In genomic region chr17:47841931-47842623, GRCm38 (mm10) we compare ENCODE assay signal across 8 mouse cellular contexts. TPM values are rescaled to one million over a fixed set of nuclear protein-coding genes. Genes with fewer than 3 reads are reported as not detected.
DNase-seq lines count a peak whose midpoint lies in the region; ATAC-seq lines count a peak whose summit lies in the region.

No protein-coding gene starts in this region.

- no peak overlapping the region for H3K4me2 ChIP-seq in neural tube, embryonic 11.5 days (ENCODE audit: low read depth)
- no peak overlapping the region for H3K4me2 ChIP-seq in neural tube, embryonic 15.5 days
- H3K4me2 ChIP-seq in heart, embryonic 14.5 days (ENCODE audit: low read length) = peak overlapping the region; percentile 6; the same call in 1 of the 2 replicates
- H3K4me2 ChIP-seq in liver, embryonic 13.5 days = no peak overlapping the region
- no peak overlapping the region for H3K4me2 ChIP-seq in stomach, embryonic 14.5 days (replicated peaks; ENCODE audit: low read depth, low read length)

- no peaks in the 10 kb centered on the region for H3K4me1 ChIP-seq in neural tube, embryonic 11.5 days (ENCODE audit: control insufficient read depth, insufficient read depth, low read length)
- no peaks in the 10 kb centered on the region for H3K4me1 ChIP-seq in neural tube, embryonic 15.5 days
- H3K4me1 ChIP-seq in heart, embryonic 14.5 days (ENCODE audit: control insufficient read depth in 2 of 2, insufficient read depth in 2 of 2, low read length in 2 of 2) = peaks cover 6 to 18% of the 10 kb centered on the region in 2 experiments; a peak in 3 of 4 replicates
- H3K4me1 ChIP-seq in liver, embryonic 13.5 days (replicated peaks) = peaks cover 6% of the 10 kb centered on the region; the same call in 1 of the 2 replicates
- H3K4me1 ChIP-seq in stomach, embryonic 14.5 days (ENCODE audit: control insufficient read depth, insufficient read depth, low read length) = peaks cover 7% of the 10 kb centered on the region; the same call in 1 of the 2 replicates

- no peaks in the 10 kb centered on the region for H3K36me3 ChIP-seq in neural tube, embryonic 11.5 days (ENCODE audit: control insufficient read depth, insufficient read depth, low read length)
- no peaks in the 10 kb centered on the region for H3K36me3 ChIP-seq in neural tube, embryonic 15.5 days
- H3K36me3 ChIP-seq in heart, embryonic 14.5 days (ENCODE audit: control insufficient read depth, insufficient read depth, low read length) = no peaks in the 10 kb centered on the region
- H3K36me3 ChIP-seq in liver, embryonic 13.5 days = no peaks in the 10 kb centered on the region
- H3K36me3 ChIP-seq in stomach, embryonic 14.5 days (ENCODE audit: control insufficient read depth, insufficient read depth, low read length) = no peaks in the 10 kb centered on the region

- H3K27me3 ChIP-seq in neural tube, embryonic 11.5 days (ENCODE audit: control insufficient read depth, insufficient read depth, low read length) = no peaks in the 10 kb centered on the region
- H3K27me3 ChIP-seq in neural tube, embryonic 15.5 days (replicated peaks) = no peaks in the 10 kb centered on the region
- H3K27me3 ChIP-seq in heart, embryonic 14.5 days (ENCODE audit: control insufficient read depth, insufficient read depth, low read length) = no peaks in the 10 kb centered on the region
- 0 out of 2 replicates have a peak, but pooled peaks cover 3% of the 10 kb centered on the region for H3K27me3 ChIP-seq in liver, embryonic 13.5 days
- H3K27me3 ChIP-seq in stomach, embryonic 14.5 days (ENCODE audit: control insufficient read depth, insufficient read depth, low read length) = no peaks in the 10 kb centered on the region

- H3K9ac ChIP-seq in neural tube, embryonic 11.5 days (ENCODE audit: low read length) = no peak overlapping the region
- H3K9ac ChIP-seq in neural tube, embryonic 15.5 days (replicated peaks) = no peak overlapping the region
- no peak overlapping the region for H3K9ac ChIP-seq in heart, embryonic 14.5 days (ENCODE audit: low read length)
- H3K9ac ChIP-seq in liver, embryonic 13.5 days = no peak overlapping the region
- no peak overlapping the region for H3K9ac ChIP-seq in stomach, embryonic 14.5 days (replicated peaks; ENCODE audit: low read depth, low read length)

- 79% methylated on average over 19 of the region's 19 CpGs for WGBS in neural tube, embryonic 11.5 days
- 72% methylated on average over 19 of the region's 19 CpGs for WGBS in neural tube, embryonic 15.5 days
- WGBS in heart, embryonic 14.5 days = 60% methylated on average over 19 of the region's 19 CpGs
- WGBS in liver, embryonic 13.5 days (ENCODE audit: insufficient replicate concordance) = 35% methylated on average over 19 of the region's 19 CpGs
- 59% methylated on average over 19 of the region's 19 CpGs for WGBS in stomach, embryonic 14.5 days

- peak; percentile 31 for DNase-seq in neural tube, embryonic 11.5 days (ENCODE audit: low spot score)
- peak; percentile 89 for DNase-seq in cerebellum, postnatal 10 days
- no peak for DNase-seq in liver, embryonic 13.5 days
- no peak for DNase-seq in thymus, adult 18-20 months
- DNase-seq in thymus, postnatal 4 days = no peak

- H3K9me3 ChIP-seq in neural tube, embryonic 11.5 days (ENCODE audit: control insufficient read depth, low read length) = no peaks in the 10 kb centered on the region
- H3K9me3 ChIP-seq in neural tube, embryonic 15.5 days (replicated peaks) = no peaks in the 10 kb centered on the region
- peaks cover 3% of the 10 kb centered on the region for H3K9me3 ChIP-seq in heart, embryonic 14.5 days (ENCODE audit: control insufficient read depth, low read length)
- peaks cover 3% of the 10 kb centered on the region; the same call in 1 of the 2 replicates for H3K9me3 ChIP-seq in liver, embryonic 13.5 days (replicated peaks)
- H3K9me3 ChIP-seq in stomach, embryonic 14.5 days (ENCODE audit: control insufficient read depth, low read depth, low read length) = no peaks in the 10 kb centered on the region

- ATAC-seq in neural tube, embryonic 11.5 days (ENCODE audit: insufficient read depth, low FRiP score, low TSS enrichment) = no peak
- no peak for ATAC-seq in neural tube, embryonic 15.5 days (ENCODE audit: low FRiP score)
- ATAC-seq in heart, embryonic 14.5 days (ENCODE audit: insufficient number of reproducible peaks, insufficient read depth, low FRiP score, low read depth) = peak; percentile 37
- ATAC-seq in liver, embryonic 13.5 days (ENCODE audit: low read depth) = peak; percentile 18; the same call in 1 of the 2 replicates
- ATAC-seq in stomach, embryonic 14.5 days (ENCODE audit: insufficient number of reproducible peaks, insufficient read depth, low FRiP score, low read depth) = no peak

- H3K4me3 ChIP-seq in neural tube, embryonic 11.5 days (ENCODE audit: low read depth, low read length) = no peak overlapping the region
- H3K4me3 ChIP-seq in neural tube, embryonic 15.5 days (replicated peaks) = no peak overlapping the region
- no peak overlapping the region for H3K4me3 ChIP-seq in heart, embryonic 14.5 days (ENCODE audit: control insufficient read depth in 1 of 2, insufficient read depth in 1 of 2, low read depth in 1 of 2, low read length in 2 of 2)
- no peak overlapping the region for H3K4me3 ChIP-seq in liver, embryonic 13.5 days (replicated peaks)
- no peak overlapping the region for H3K4me3 ChIP-seq in stomach, embryonic 14.5 days (ENCODE audit: low read depth, low read length)

- H3K27ac ChIP-seq in neural tube, embryonic 11.5 days (ENCODE audit: low read depth, low read length) = no peak overlapping the region
- H3K27ac ChIP-seq in neural tube, embryonic 15.5 days (replicated peaks) = no peak overlapping the region
- peak overlapping the region in 1 of 2 experiments; percentile 55; a peak in 2 of 4 replicates for H3K27ac ChIP-seq in heart, embryonic 14.5 days (replicated peaks in 1 of 2; ENCODE audit: control insufficient read depth in 1 of 2, insufficient read depth in 1 of 2, low read depth in 2 of 2, low read length in 2 of 2)
- H3K27ac ChIP-seq in liver, embryonic 13.5 days = no peak overlapping the region
- H3K27ac ChIP-seq in stomach, embryonic 14.5 days (ENCODE audit: low read length) = peak overlapping the region; percentile 29; the same call in 1 of the 2 replicates

RNA-seq across cellular contexts. Expression of gene Mdfi, which starts 7.6 kb away (rescaled TPM):
- polyA plus RNA-seq in neural tube, embryonic 11.5 days (2014; fragmentation: Nextera tagmentation; extraction: Ambion mirVana) = 43.4 and 50.3 TPM in 2 replicates
- 3.3 and 4.4 TPM in 2 replicates for polyA plus RNA-seq in neural tube, embryonic 15.5 days (2015; fragmentation: Nextera tagmentation; extraction: Ambion mirVana)
- 10.4 and 26.3 TPM in 2 replicates for polyA plus RNA-seq in heart, embryonic 14.5 days (2014; fragmentation: Nextera tagmentation; extraction: Ambion mirVana)
- 0.93 and 1.1 TPM in 2 replicates for polyA plus RNA-seq in liver, embryonic 13.5 days (2015; fragmentation: Nextera tagmentation; extraction: Ambion mirVana)
- polyA plus RNA-seq in stomach, embryonic 14.5 days (2014; fragmentation: Nextera tagmentation; extraction: Ambion mirVana) = 31.8 and 32.0 TPM in 2 replicates

Comparison
In these comparisons a context has a peak if more than half of its experiments do, and no peak if none do; other contexts are left out.
1. ATAC-seq: peak in heart, embryonic 14.5 days (single experiment) and liver, embryonic 13.5 days (single experiment); none in neural tube, embryonic 11.5 days (single experiment), neural tube, embryonic 15.5 days (single experiment) and stomach, embryonic 14.5 days (single experiment).
2. DNase-seq: peak in neural tube, embryonic 11.5 days (single experiment) and cerebellum, postnatal 10 days (2 of 2); none in liver, embryonic 13.5 days (single experiment), thymus, adult 18-20 months (0 of 2) and thymus, postnatal 4 days (single experiment).